Mouse (Mus musculus) embryonic fibroblast, embryonic 13.5 days (primary cell): Measurements from ENCODE around the gene Dnal1.

Experiments used
- CTCF ChIP-seq: IDR thresholded peaks from 2 replicates; pipeline ENCODE4 v1.5.1; 2011; ENCODE audit warnings: mild to moderate bottlenecking, control low read depth, low read length, moderate library complexity, borderline replicate concordance; ENCODE audit not compliant: insufficient read depth
- POLR2A ChIP-seq: IDR thresholded peaks from 2 replicates; pipeline ENCODE4 v1.6.1; 2011; ENCODE audit warnings: low read depth, mild to moderate bottlenecking, control low read depth, low read length, moderate library complexity

DNA sequence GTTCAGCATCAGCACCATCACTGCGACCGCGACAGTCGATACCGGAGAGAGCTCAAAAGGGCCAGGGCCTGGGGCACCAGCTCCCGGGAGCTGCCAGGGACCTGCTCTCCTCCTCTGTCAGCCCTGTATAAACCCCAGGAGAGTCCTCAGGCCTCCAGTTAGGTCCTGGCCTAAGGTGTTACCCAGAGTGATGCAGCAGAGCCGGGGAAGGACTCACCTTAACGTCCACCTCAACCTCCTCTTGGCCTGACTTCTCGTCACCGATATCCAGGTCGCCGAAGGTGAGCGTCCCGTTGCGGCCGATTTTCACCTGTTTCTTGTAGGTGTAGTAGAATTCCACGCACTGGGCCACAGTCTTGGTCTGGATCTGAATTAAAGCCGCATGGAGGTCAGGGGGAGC, 42.0 kb downstream of the Dnal1 start:
- TF ChIP-seq POLR2A: no peak
- no peak for TF ChIP-seq CTCF
